Mouse (Mus musculus) limb, embryonic 11.5 days (tissue): ENCODE measurements around the gene Cep112. TPM values are rescaled to one million over a fixed set of nuclear protein-coding genes. Genes with fewer than 3 reads are reported as not detected.

ENCODE experiments used
- ATAC-seq: fragments of 200-750 bp; cut with Nextera tagmentation; 2 replicates; pipeline ENCODE4 v1.8.0; 2017; ENCODE audit warnings: low read depth; ENCODE audit not compliant: insufficient number of reproducible peaks, low FRiP score, low TSS enrichment
- DNase-seq: peaks from one replicate; pipeline ENCODE4 v3.0.0-alpha.2; 2015; ENCODE audit warnings: low spot score
- H3K27ac ChIP-seq: fragments of 300-500 bp; sonication (generic); replicated peaks from 2 replicates; pipeline ENCODE4 v1.5.1; 2014; ENCODE audit warnings: low read depth, mild to moderate bottlenecking, low read length
- H3K27me3 ChIP-seq: fragments of 300-500 bp; sonication (generic); 2 replicates; pipeline ENCODE4 v1.6.1; 2014; ENCODE audit warnings: mild to moderate bottlenecking, low read length, mixed read lengths; ENCODE audit not compliant: control insufficient read depth, insufficient read depth
- H3K36me3 ChIP-seq: fragments of 300-500 bp; sonication (generic); 2 replicates; pipeline ENCODE4 v1.6.1; 2014; ENCODE audit warnings: mild to moderate bottlenecking, low read length, moderate library complexity, mixed read lengths; ENCODE audit not compliant: control insufficient read depth, insufficient read depth
- H3K4me1 ChIP-seq: fragments of 300-500 bp; sonication (generic); 2 replicates; pipeline ENCODE4 v1.6.1; 2014; ENCODE audit warnings: low read length, mixed read lengths; ENCODE audit not compliant: control insufficient read depth, insufficient read depth
- H3K4me2 ChIP-seq: fragments of 300-500 bp; sonication (generic); 2 replicates; pipeline ENCODE4 v1.6.1; 2014; ENCODE audit warnings: low read depth, mild to moderate bottlenecking, moderate library complexity; ENCODE audit not compliant: severe bottlenecking
- H3K4me3 ChIP-seq: fragments of 300-500 bp; sonication (generic); 2 replicates; pipeline ENCODE4 v1.5.1; 2014; ENCODE audit warnings: low read depth, low read length
- H3K9ac ChIP-seq: fragments of 300-500 bp; sonication (generic); 2 replicates; pipeline ENCODE4 v1.6.1; 2014; ENCODE audit warnings: mild to moderate bottlenecking, low read length
- H3K9me3 ChIP-seq: fragments of 300-500 bp; sonication (generic); 2 replicates; pipeline ENCODE4 v1.6.1; 2016; ENCODE audit warnings: low read length; ENCODE audit not compliant: control insufficient read depth
- WGBS: fragments of 180-500 bp; shearing (Covaris S2); extraction: QIAGEN DNeasy Blood & Tissue Kit; methylation state at CpG from one replicate; pipeline ENCODE4 v1.1.7; 2014; 5-methylcytosine and 5-hydroxymethylcytosine counted together
- polyA plus RNA-seq: library from polyadenylated mRNA; unstranded; fragments of >200 nt; fragmentation: Nextera tagmentation; extraction: Ambion mirVana; gene quantifications from 2 replicates; pipeline ENCODE4 v1.2.1, GENCODE M21; 2014

Cep112 gene
- polyA plus RNA-seq, 1 experiment from 2014 or later, result 12.0 TPM

GRCm38 (mm10) chr11:108809626-108810025, 384.6 kb downstream of the Cep112 start:
- no peaks in the 10 kb centered on the region for H3K36me3 ChIP-seq
- H3K9me3 ChIP-seq, result no peaks in the 10 kb centered on the region
- no peaks in the 10 kb centered on the region for H3K27me3 ChIP-seq
- H3K4me1 ChIP-seq, result no peaks in the 10 kb centered on the region
- no peak overlapping the region for H3K27ac ChIP-seq
- no peak for DNase-seq
- H3K9ac ChIP-seq, result no peak overlapping the region
- WGBS, result 88% methylated on average over 3 of the region's 3 CpGs
- H3K4me2 ChIP-seq, result no peak overlapping the region
- no peak for ATAC-seq
- H3K4me3 ChIP-seq, result no peak overlapping the region

- Histone ChIP-seq H3K27me3 (no peaks in the 10 kb centered on the region), H3K36me3 (no peaks in the 10 kb centered on the region), H3K9ac (no peak overlapping the region), H3K9me3 (no peaks in the 10 kb centered on the region), H3K4me2 (no peak overlapping the region), H3K27ac (no peak overlapping the region), H3K4me3 (no peak overlapping the region), H3K4me1 (no peaks in the 10 kb centered on the region)
- DNase-seq (no peak), ATAC-seq (no peak)
- 82% methylated on average over 4 of the region's 4 CpGs for WGBS
Measured at GRCm38 (mm10) chr11:108821771-108822170, 396.8 kb downstream of the Cep112 start.

DNA sequence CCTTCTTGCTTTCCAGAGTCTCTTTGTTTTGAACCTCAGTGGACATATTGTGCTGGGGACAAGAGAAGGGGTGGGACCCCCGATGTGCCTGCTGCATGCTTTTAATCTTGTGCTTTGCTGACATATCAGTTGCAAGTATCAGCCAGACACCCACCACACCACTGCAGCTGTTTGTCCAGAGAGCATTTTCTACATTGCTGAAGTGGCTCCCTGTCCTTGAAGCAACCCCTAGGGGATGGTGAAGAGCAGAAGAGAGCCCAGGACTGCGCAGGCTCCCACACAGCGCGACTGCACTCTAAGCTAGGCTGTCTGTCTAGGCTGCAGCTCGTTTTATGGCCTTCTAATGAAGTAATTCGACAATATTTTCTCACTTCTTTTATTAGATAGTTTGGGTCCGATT, 397.3 kb downstream of the Cep112 start:
- DNase-seq (no peak), ATAC-seq (no peak)
- H3K9ac ChIP-seq, result no peak overlapping the region
- H3K27ac ChIP-seq, result no peak overlapping the region
- H3K36me3 ChIP-seq, result no peaks in the 10 kb centered on the region
- H3K4me3 ChIP-seq, result no peak overlapping the region
- no peak overlapping the region for H3K4me2 ChIP-seq
- H3K27me3 ChIP-seq, result no peaks in the 10 kb centered on the region
- H3K4me1 ChIP-seq, result no peaks in the 10 kb centered on the region
- 73% methylated on average over 7 of the region's 7 CpGs for whole genome bisulfite sequencing
- H3K9me3 ChIP-seq, result no peaks in the 10 kb centered on the region

DNA sequence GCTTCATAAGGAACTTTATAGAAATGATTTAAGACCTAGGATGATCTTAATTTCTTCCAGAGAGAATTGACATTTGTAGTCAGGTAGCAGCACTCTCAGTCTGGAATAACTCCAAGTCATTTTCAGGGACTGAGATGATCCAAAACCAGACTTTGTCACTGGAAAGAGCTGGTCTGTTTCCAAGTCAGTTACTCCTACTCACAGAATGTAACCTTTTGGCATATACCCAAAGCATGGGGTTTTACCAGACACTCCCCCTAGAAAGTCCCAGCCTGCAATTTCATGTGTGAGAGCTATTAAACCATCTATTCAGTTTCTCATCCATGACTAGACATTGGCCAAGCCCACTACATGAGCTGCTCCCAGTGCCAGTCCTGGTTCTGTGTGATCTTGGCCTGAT, 402.3 kb downstream of the Cep112 start:
- DNase-seq (no peak), ATAC-seq (no peak)
- Histone ChIP-seq H3K4me3 (no peak overlapping the region), H3K4me2 (no peak overlapping the region), H3K9ac (no peak overlapping the region), H3K27ac (no peak overlapping the region), H3K27me3 (no peaks in the 10 kb centered on the region), H3K36me3 (no peaks in the 10 kb centered on the region), H3K9me3 (no peaks in the 10 kb centered on the region), H3K4me1 (no peaks in the 10 kb centered on the region)

DNA sequence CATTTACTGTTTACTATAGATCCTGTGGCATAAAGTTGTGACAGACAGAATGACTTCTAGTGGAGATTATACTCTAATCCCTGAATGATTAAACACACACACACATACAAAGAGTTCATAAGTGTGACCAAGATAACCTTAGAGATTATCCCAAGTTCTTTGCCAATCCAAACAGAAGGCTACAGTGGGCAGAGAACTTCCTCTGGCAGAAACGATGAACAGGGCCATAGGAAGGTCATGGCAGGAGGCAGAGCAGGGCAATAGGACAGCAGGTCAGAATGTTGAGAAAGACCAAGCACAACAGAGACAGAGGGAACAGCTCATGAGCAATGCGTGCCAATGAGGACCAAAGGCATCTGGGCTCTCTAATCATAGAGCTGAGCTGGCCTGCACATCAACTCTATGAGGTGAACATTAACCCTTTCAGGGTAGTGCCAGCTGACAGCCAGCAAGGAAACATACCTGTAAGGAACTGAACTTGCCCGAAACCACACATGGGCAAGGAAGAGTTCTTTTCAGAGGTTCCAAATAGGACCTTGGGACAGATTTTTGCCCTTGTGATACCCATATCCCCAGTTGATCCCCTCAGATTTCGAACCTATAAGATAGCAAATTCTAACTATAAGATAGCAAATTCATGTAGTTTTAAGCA, 403.5 kb downstream of the Cep112 start:
- H3K4me3 ChIP-seq, result no peak overlapping the region
- no peak overlapping the region for H3K27ac ChIP-seq
- no peaks in the 10 kb centered on the region for H3K27me3 ChIP-seq
- 69% methylated on average over 4 of the region's 4 CpGs for WGBS
- ATAC-seq (no peak), DNase-seq (no peak)
- no peak overlapping the region for H3K4me2 ChIP-seq
- no peak overlapping the region for H3K9ac ChIP-seq
- no peaks in the 10 kb centered on the region for H3K9me3 ChIP-seq
- no peaks in the 10 kb centered on the region for H3K4me1 ChIP-seq
- no peaks in the 10 kb centered on the region for H3K36me3 ChIP-seq

DNA sequence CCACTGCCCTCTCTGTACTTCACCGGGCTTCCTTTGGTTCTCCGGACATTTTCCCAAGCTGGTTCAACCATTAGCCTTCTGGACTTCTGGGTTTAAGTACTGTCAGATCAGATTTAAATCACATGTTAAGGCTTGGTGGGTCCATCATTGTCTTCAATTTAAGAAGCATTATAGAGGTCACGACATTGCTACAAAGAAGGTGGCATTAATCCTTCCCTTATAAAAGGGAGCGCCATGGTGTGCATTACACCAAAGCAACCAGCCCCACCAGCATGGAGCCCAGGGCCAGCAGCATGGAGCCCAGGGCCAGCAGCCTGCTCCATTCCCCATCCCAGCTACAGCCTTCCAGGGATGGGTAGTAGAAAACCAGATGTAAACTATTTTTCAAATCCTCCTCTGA, 411.7 kb downstream of the Cep112 start:
- 80% methylated on average over 4 of the region's 4 CpGs for WGBS
- no peaks in the 10 kb centered on the region for H3K36me3 ChIP-seq
- no peak for ATAC-seq
- H3K9ac ChIP-seq, result no peak overlapping the region
- H3K27ac ChIP-seq, result no peak overlapping the region
- DNase-seq, result no peak
- no peak overlapping the region for H3K4me2 ChIP-seq
- no peak overlapping the region for H3K4me3 ChIP-seq
- H3K4me1 ChIP-seq, result no peaks in the 10 kb centered on the region
- H3K9me3 ChIP-seq, result no peaks in the 10 kb centered on the region
- H3K27me3 ChIP-seq, result no peaks in the 10 kb centered on the region

GRCm38 (mm10) chr11:108840195-108840594, 415.2 kb downstream of the Cep112 start:
- H3K36me3 ChIP-seq, result no peaks in the 10 kb centered on the region
- WGBS, result 73% methylated on average over 3 of the region's 3 CpGs
- H3K4me2 ChIP-seq, result no peak overlapping the region
- no peaks in the 10 kb centered on the region for H3K27me3 ChIP-seq
- DNase-seq, result no peak
- ATAC-seq, result no peak
- H3K4me3 ChIP-seq, result no peak overlapping the region
- no peaks in the 10 kb centered on the region for H3K9me3 ChIP-seq
- H3K9ac ChIP-seq, result no peak overlapping the region
- H3K27ac ChIP-seq, result no peak overlapping the region
- no peaks in the 10 kb centered on the region for H3K4me1 ChIP-seq

GRCm38 (mm10) chr11:108842765-108843164, 417.8 kb downstream of the Cep112 start:
- ATAC-seq (no peak), DNase-seq (no peak)
- H3K4me3 ChIP-seq, result no peak overlapping the region
- no peaks in the 10 kb centered on the region for H3K36me3 ChIP-seq
- H3K4me2 ChIP-seq, result no peak overlapping the region
- no peaks in the 10 kb centered on the region for H3K4me1 ChIP-seq
- no peak overlapping the region for H3K27ac ChIP-seq
- H3K9me3 ChIP-seq, result no peaks in the 10 kb centered on the region
- no peaks in the 10 kb centered on the region for H3K27me3 ChIP-seq
- 62% methylated on average over 2 of the region's 2 CpGs for WGBS
- no peak overlapping the region for H3K9ac ChIP-seq

DNA sequence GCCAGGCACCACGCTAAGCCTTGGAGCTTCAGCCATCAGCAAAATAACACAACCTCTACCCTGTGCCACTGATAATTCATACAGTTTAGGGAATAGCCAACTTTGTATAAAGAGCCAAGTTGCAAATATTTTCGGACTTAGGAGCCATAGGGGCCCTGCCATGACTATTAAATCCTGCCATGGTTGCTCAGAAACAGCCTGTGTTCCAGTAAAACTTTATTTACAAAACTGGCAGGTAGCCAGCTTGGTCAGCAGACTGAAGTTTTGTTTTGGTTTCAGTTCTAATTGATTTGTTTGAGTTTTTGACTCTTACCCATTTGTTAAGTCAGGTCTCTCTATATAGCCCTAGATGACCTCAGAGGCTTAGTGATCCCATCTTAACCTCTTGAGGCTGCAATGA, 421.0 kb downstream of the Cep112 start:
- Histone ChIP-seq H3K4me1 (no peaks in the 10 kb centered on the region), H3K27me3 (no peaks in the 10 kb centered on the region), H3K9me3 (no peaks in the 10 kb centered on the region), H3K9ac (no peak overlapping the region), H3K36me3 (no peaks in the 10 kb centered on the region), H3K4me2 (no peak overlapping the region), H3K4me3 (no peak overlapping the region), H3K27ac (no peak overlapping the region)
- DNase-seq, result no peak
- ATAC-seq, result no peak
- WGBS, result 65% methylated on average over 2 of the region's 2 CpGs
